Mouse (Mus musculus): ENCODE measurements around the gene Rexo4. TPM values are rescaled to one million over a fixed set of nuclear protein-coding genes. Genes with fewer than 3 reads are reported as not detected.

Rexo4 gene
- polyA plus RNA-seq, 1 experiment from 2014 or later = 53.9 TPM

GRCm38 (mm10) chr2:26984179-26984578 lies 20.0 kb upstream of the Rexo4 start:
- WGBS = 81% methylated on average over 2 of the region's 2 CpGs
- Histone ChIP-seq H3K4me1 (replicated peaks; ENCODE audit: control insufficient read depth, insufficient read depth, low read length) (no peaks in the 10 kb centered on the region), H3K9ac (ENCODE audit: low read length) (no peak overlapping the region), H3K4me2 (ENCODE audit: low read depth, low read length, severe bottlenecking) (no peak overlapping the region), H3K27me3 (ENCODE audit: control insufficient read depth, insufficient read depth, low read length) (no peaks in the 10 kb centered on the region), H3K36me3 (ENCODE audit: control insufficient read depth, insufficient read depth, low read length) (no peaks in the 10 kb centered on the region), H3K9me3 (ENCODE audit: control insufficient read depth, low read length) (no peaks in the 10 kb centered on the region), H3K4me3 (ENCODE audit: low read depth, low read length) (no peak overlapping the region), H3K27ac (ENCODE audit: low read depth, low read length) (no peak overlapping the region)
- DNase-seq (ENCODE audit: low spot score) (no peak), ATAC-seq (replicated peaks; ENCODE audit: low FRiP score) (no peak)

- no peak for ATAC-seq (replicated peaks; ENCODE audit: low FRiP score)
- no peaks in the 10 kb centered on the region for H3K9me3 ChIP-seq (ENCODE audit: control insufficient read depth, low read length)
- H3K36me3 ChIP-seq (ENCODE audit: control insufficient read depth, insufficient read depth, low read length) = no peaks in the 10 kb centered on the region
- H3K4me1 ChIP-seq (replicated peaks; ENCODE audit: control insufficient read depth, insufficient read depth, low read length) = no peaks in the 10 kb centered on the region
- H3K9ac ChIP-seq (ENCODE audit: low read length) = no peak overlapping the region
- no peak overlapping the region for H3K27ac ChIP-seq (ENCODE audit: low read depth, low read length)
- no peak for DNase-seq (ENCODE audit: low spot score)
- no peaks in the 10 kb centered on the region for H3K27me3 ChIP-seq (ENCODE audit: control insufficient read depth, insufficient read depth, low read length)
- H3K4me3 ChIP-seq (ENCODE audit: low read depth, low read length) = no peak overlapping the region
- 91% methylated on average over 1 of the region's 1 CpGs for WGBS
- no peak overlapping the region for H3K4me2 ChIP-seq (ENCODE audit: low read depth, low read length, severe bottlenecking)
These were observed 16.2 kb upstream of the Rexo4 start for GRCm38 (mm10) chr2:26980361-26980760.

- Histone ChIP-seq H3K4me3 (ENCODE audit: low read depth, low read length) (no peak overlapping the region), H3K27ac (ENCODE audit: low read depth, low read length) (no peak overlapping the region), H3K4me1 (replicated peaks; ENCODE audit: control insufficient read depth, insufficient read depth, low read length) (no peaks in the 10 kb centered on the region), H3K36me3 (ENCODE audit: control insufficient read depth, insufficient read depth, low read length) (no peaks in the 10 kb centered on the region), H3K9ac (ENCODE audit: low read length) (no peak overlapping the region), H3K27me3 (ENCODE audit: control insufficient read depth, insufficient read depth, low read length) (no peaks in the 10 kb centered on the region), H3K9me3 (ENCODE audit: control insufficient read depth, low read length) (no peaks in the 10 kb centered on the region), H3K4me2 (ENCODE audit: low read depth, low read length, severe bottlenecking) (no peak overlapping the region)
- 62% methylated on average over 4 of the region's 4 CpGs for WGBS
- ATAC-seq (replicated peaks; ENCODE audit: low FRiP score) = no peak
- no peak for DNase-seq (ENCODE audit: low spot score)
These were observed 9.8 kb upstream of the Rexo4 start for GRCm38 (mm10) chr2:26973960-26974359.

- H3K4me3 ChIP-seq (ENCODE audit: low read depth, low read length) = no peak within 1 kb of the TSS
- no peak for DNase-seq (ENCODE audit: low spot score)
- no peak for ATAC-seq (replicated peaks; ENCODE audit: low FRiP score)
- no peaks in the 10 kb centered on the region for H3K9me3 ChIP-seq (ENCODE audit: control insufficient read depth, low read length)
- no peaks in the 10 kb centered on the region for H3K27me3 ChIP-seq (ENCODE audit: control insufficient read depth, insufficient read depth, low read length)
- H3K4me2 ChIP-seq (ENCODE audit: low read depth, low read length, severe bottlenecking) = no peak within 1 kb of the TSS
- no peaks in the 10 kb centered on the region for H3K4me1 ChIP-seq (replicated peaks; ENCODE audit: control insufficient read depth, insufficient read depth, low read length)
- no peaks in the 10 kb centered on the region for H3K36me3 ChIP-seq (ENCODE audit: control insufficient read depth, insufficient read depth, low read length)
- H3K9ac ChIP-seq (ENCODE audit: low read length) = no peak within 1 kb of the TSS
- WGBS = 80% methylated on average over 3 of the region's 3 CpGs
- no peak within 1 kb of the TSS for H3K27ac ChIP-seq (ENCODE audit: low read depth, low read length)
These were observed 8.9 kb upstream of the Rexo4 start, which contains the start of gene Adamts13 for GRCm38 (mm10) chr2:26973116-26973515. Gene Adamts13, plus strand, starts transcription at chr2:26973416.

- no peaks in the 10 kb centered on the region for H3K9me3 ChIP-seq (ENCODE audit: control insufficient read depth, low read length)
- no peak overlapping the region for H3K27ac ChIP-seq (ENCODE audit: low read depth, low read length)
- ATAC-seq (replicated peaks; ENCODE audit: low FRiP score) (no peak), DNase-seq (ENCODE audit: low spot score) (no peak)
- no peaks in the 10 kb centered on the region for H3K36me3 ChIP-seq (ENCODE audit: control insufficient read depth, insufficient read depth, low read length)
- H3K9ac ChIP-seq (ENCODE audit: low read length) = no peak overlapping the region
- no peaks in the 10 kb centered on the region for H3K27me3 ChIP-seq (ENCODE audit: control insufficient read depth, insufficient read depth, low read length)
- WGBS = 78% methylated on average over 2 of the region's 2 CpGs
- no peak overlapping the region for H3K4me3 ChIP-seq (ENCODE audit: low read depth, low read length)
- no peak overlapping the region for H3K4me2 ChIP-seq (ENCODE audit: low read depth, low read length, severe bottlenecking)
- H3K4me1 ChIP-seq (replicated peaks; ENCODE audit: control insufficient read depth, insufficient read depth, low read length) = 0 out of 2 replicates have a peak, but pooled peaks cover 4% of the 10 kb centered on the region
These were observed 3.1 kb upstream of the Rexo4 start for GRCm38 (mm10) chr2:26967262-26967661.

GRCm38 (mm10) chr2:26964724-26965370 lies 661 bp upstream of the Rexo4 start:
- peak overlapping the region; percentile 80 for H3K4me3 ChIP-seq (ENCODE audit: low read depth, low read length)
- peak overlapping the region; percentile 92; the same call in 1 of the 2 replicates for H3K27ac ChIP-seq (ENCODE audit: low read depth, low read length)
- no peaks in the 10 kb centered on the region for H3K27me3 ChIP-seq (ENCODE audit: control insufficient read depth, insufficient read depth, low read length)
- no peaks in the 10 kb centered on the region; the same call in 1 of the 2 replicates for H3K36me3 ChIP-seq (ENCODE audit: control insufficient read depth, insufficient read depth, low read length)
- 18% methylated on average over 14 of the region's 14 CpGs for WGBS
- no peaks in the 10 kb centered on the region for H3K9me3 ChIP-seq (ENCODE audit: control insufficient read depth, low read length)
- 0 out of 2 replicates have a peak, but pooled peaks cover 4% of the 10 kb centered on the region for H3K4me1 ChIP-seq (replicated peaks; ENCODE audit: control insufficient read depth, insufficient read depth, low read length)
- DNase-seq (ENCODE audit: low spot score) (no peak), ATAC-seq (replicated peaks; ENCODE audit: low FRiP score) (no peak)
- peak overlapping the region; percentile 87 for H3K4me2 ChIP-seq (ENCODE audit: low read depth, low read length, severe bottlenecking)
- peak overlapping the region; percentile 89 for H3K9ac ChIP-seq (ENCODE audit: low read length)

- 82% methylated on average over 4 of the region's 4 CpGs for WGBS
- 0 out of 2 replicates have a peak, but pooled peaks cover 4% of the 10 kb centered on the region for H3K4me1 ChIP-seq (replicated peaks; ENCODE audit: control insufficient read depth, insufficient read depth, low read length)
- H3K9ac ChIP-seq (ENCODE audit: low read length) = no peak overlapping the region
- no peaks in the 10 kb centered on the region for H3K9me3 ChIP-seq (ENCODE audit: control insufficient read depth, low read length)
- no peak for DNase-seq (ENCODE audit: low spot score)
- no peak for ATAC-seq (replicated peaks; ENCODE audit: low FRiP score)
- H3K4me3 ChIP-seq (ENCODE audit: low read depth, low read length) = no peak overlapping the region
- H3K27ac ChIP-seq (ENCODE audit: low read depth, low read length) = no peak overlapping the region
- no peaks in the 10 kb centered on the region for H3K27me3 ChIP-seq (ENCODE audit: control insufficient read depth, insufficient read depth, low read length)
- peaks cover 10% of the 10 kb centered on the region; the same call in 1 of the 2 replicates for H3K36me3 ChIP-seq (ENCODE audit: control insufficient read depth, insufficient read depth, low read length)
- no peak overlapping the region for H3K4me2 ChIP-seq (ENCODE audit: low read depth, low read length, severe bottlenecking)
These were observed 3.4 kb downstream of the Rexo4 start for GRCm38 (mm10) chr2:26960756-26961155.

GRCm38 (mm10) chr2:26957488-26957859 lies 6.7 kb downstream of the Rexo4 start:
- peaks cover 16% of the 10 kb centered on the region; the same call in 1 of the 2 replicates for H3K36me3 ChIP-seq (ENCODE audit: control insufficient read depth, insufficient read depth, low read length)
- no peak for DNase-seq (ENCODE audit: low spot score)
- no peak overlapping the region for H3K9ac ChIP-seq (ENCODE audit: low read length)
- WGBS = 96% methylated on average over 2 of the region's 2 CpGs
- H3K27me3 ChIP-seq (ENCODE audit: control insufficient read depth, insufficient read depth, low read length) = no peaks in the 10 kb centered on the region
- H3K9me3 ChIP-seq (ENCODE audit: control insufficient read depth, low read length) = no peaks in the 10 kb centered on the region
- no peak overlapping the region for H3K27ac ChIP-seq (ENCODE audit: low read depth, low read length)
- ATAC-seq (replicated peaks; ENCODE audit: low FRiP score) = no peak
- H3K4me3 ChIP-seq (ENCODE audit: low read depth, low read length) = no peak overlapping the region
- H3K4me2 ChIP-seq (ENCODE audit: low read depth, low read length, severe bottlenecking) = no peak overlapping the region
- H3K4me1 ChIP-seq (replicated peaks; ENCODE audit: control insufficient read depth, insufficient read depth, low read length) = no peaks in the 10 kb centered on the region
